Mouse (Mus musculus) liver, embryonic 14.5 days (tissue): ENCODE data around the gene Slc16a1.

Experiments used
- CTCF ChIP-seq: IDR thresholded peaks from 2 replicates; pipeline ENCODE4 v1.5.1; 2016; ENCODE audit warnings: antibody characterized with exemption, low read depth, control low read depth
- EP300 ChIP-seq: IDR thresholded peaks from 2 replicates; pipeline ENCODE4 v1.6.1; 2016; ENCODE audit warnings: antibody characterized with exemption, low read depth

DNA sequence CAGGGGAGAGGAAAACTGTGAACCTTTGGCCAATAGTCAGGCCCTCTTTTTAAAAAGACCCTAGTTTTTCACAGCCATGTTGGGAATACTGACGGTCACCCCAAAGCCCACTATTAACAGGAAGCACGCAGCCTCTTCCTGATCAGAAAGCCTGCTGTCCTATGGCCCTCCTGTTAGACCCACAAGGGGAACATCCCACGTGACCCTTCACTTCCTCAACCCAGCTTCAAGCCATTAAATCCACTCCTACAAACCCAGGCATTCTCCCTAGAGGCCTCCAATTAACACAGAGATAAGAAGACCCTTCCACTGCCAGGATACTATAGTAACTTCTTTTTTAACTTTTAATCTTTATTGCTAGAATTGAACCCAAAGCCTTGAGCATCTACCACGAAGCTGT lies 33.6 kb downstream of the Slc16a1 start:
- TF ChIP-seq CTCF (no peak), EP300 (no peak)
